Mouse (Mus musculus): Measurements from ENCODE around the gene Fuca1. TPM values are rescaled to one million over a fixed set of nuclear protein-coding genes. Genes with fewer than 3 reads are reported as not detected.
A peak's percentile ranks its signal among the peaks of the same experiment; 100 is the strongest.

The Fuca1 gene
- polyA plus RNA-seq, 1 experiment from 2014 or later: 214 TPM

DNA sequence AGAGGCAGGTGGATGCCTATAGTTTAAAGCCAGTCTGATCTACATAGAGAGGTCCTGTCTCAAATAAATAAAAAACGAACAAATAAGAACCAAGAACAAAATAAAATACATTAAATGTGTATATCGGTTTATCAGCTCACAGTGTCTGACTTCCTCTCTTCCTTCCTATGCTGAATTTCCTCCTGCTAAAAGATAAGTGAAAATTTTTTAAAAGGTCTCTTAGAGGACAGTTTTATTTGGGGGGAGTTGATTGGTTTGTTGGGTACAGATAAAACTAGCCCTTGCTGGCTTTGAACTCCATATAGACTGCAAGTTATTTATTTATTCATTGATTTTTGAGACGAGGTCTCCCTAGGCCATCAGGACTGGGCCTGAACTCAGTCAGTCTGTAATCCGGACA, 7.1 kb upstream of the Fuca1 start:
- no peaks in the 10 kb centered on the region for H3K36me3 ChIP-seq (ENCODE audit: control insufficient read depth, insufficient read depth, low read length)
- H3K4me1 ChIP-seq (ENCODE audit: control insufficient read depth, insufficient read depth, low read length): peaks cover 14% of the 10 kb centered on the region; the same call in 1 of the 2 replicates
- H3K4me2 ChIP-seq (ENCODE audit: low read depth, low read length): no peak overlapping the region
- no peaks in the 10 kb centered on the region for H3K9me3 ChIP-seq (ENCODE audit: control insufficient read depth, low read length)
- H3K9ac ChIP-seq (ENCODE audit: low read depth, low read length): no peak overlapping the region
- ATAC-seq: no peak
- WGBS: 71% methylated on average over 4 of the region's 4 CpGs
- no peaks in the 10 kb centered on the region for H3K27me3 ChIP-seq (replicated peaks; ENCODE audit: control insufficient read depth, insufficient read depth, low read length)
- H3K4me3 ChIP-seq (ENCODE audit: low read length): no peak overlapping the region
- no peak overlapping the region for H3K27ac ChIP-seq (ENCODE audit: low read length)

DNA sequence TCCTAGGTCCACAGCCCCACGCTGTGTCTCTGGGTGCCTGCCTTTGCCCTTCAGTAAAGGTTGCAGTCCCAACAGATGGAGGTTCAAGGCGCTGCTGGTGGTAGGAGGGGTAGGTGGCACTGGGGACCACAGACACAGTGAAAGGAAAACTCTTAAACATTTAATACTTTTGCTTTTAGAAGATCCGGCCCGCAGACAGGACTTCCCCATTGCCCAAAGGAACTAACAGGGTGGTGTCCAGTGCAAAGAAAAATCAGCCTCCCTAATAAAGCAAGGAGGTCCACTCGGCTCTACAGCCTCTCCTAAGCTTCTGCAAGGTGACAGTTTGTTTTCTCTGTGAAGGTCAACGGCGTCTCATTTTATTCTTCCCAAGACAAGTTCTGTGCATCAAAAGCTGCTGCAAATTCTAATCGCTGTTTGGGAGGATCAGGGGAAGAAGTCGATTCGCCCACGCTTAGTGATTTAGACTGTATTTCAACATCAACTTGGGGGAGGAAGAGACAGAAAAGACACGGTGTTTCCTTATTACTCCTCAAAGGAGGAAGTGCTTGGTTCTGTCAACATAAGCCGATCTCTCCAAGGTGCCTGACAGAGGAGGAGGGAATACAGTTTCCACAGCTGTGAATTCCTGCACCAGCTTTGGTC, 1.8 kb upstream of the Fuca1 start:
- Histone ChIP-seq H3K4me1 (ENCODE audit: control insufficient read depth, insufficient read depth, low read length) (peaks cover 14% of the 10 kb centered on the region), H3K9ac (ENCODE audit: low read depth, low read length) (no peak overlapping the region), H3K9me3 (ENCODE audit: control insufficient read depth, low read length) (no peaks in the 10 kb centered on the region), H3K4me2 (ENCODE audit: low read depth, low read length) (peak overlapping the region; percentile 32), H3K27me3 (replicated peaks; ENCODE audit: control insufficient read depth, insufficient read depth, low read length) (no peaks in the 10 kb centered on the region), H3K27ac (ENCODE audit: low read length) (peak overlapping the region; percentile 86), H3K36me3 (ENCODE audit: control insufficient read depth, insufficient read depth, low read length) (0 out of 2 replicates have a peak, but pooled peaks cover 4% of the 10 kb centered on the region), H3K4me3 (ENCODE audit: low read length) (no peak overlapping the region)
- peak; percentile 73 for ATAC-seq
- 67% methylated on average over 13 of the region's 13 CpGs for WGBS

DNA sequence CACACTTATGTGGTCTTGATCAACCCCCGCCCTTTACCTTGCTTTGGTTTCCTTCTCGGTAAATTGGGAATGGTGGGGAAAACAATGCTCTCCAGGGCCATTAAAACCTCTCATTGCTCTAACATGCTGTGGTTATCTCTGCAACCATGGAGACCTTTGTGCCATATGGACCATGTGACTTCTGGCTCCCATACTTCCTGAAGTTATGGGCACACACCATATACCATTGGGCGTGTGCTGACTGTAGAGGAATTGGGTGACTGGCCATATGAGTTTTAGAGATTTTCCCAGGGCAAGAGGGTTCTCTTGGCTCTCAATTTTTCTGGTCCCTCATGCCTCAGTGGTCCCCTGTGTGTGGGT, 1.3 kb upstream of the Fuca1 start:
- Histone ChIP-seq H3K4me1 (ENCODE audit: control insufficient read depth, insufficient read depth, low read length) (peaks cover 14% of the 10 kb centered on the region), H3K4me2 (ENCODE audit: low read depth, low read length) (no peak overlapping the region; the same call in 1 of the 2 replicates), H3K27me3 (replicated peaks; ENCODE audit: control insufficient read depth, insufficient read depth, low read length) (no peaks in the 10 kb centered on the region), H3K36me3 (ENCODE audit: control insufficient read depth, insufficient read depth, low read length) (0 out of 2 replicates have a peak, but pooled peaks cover 6% of the 10 kb centered on the region), H3K4me3 (ENCODE audit: low read length) (no peak overlapping the region), H3K9me3 (ENCODE audit: control insufficient read depth, low read length) (no peaks in the 10 kb centered on the region), H3K9ac (ENCODE audit: low read depth, low read length) (no peak overlapping the region), H3K27ac (ENCODE audit: low read length) (peak overlapping the region; percentile 86)
- peak; percentile 69 for ATAC-seq
- 75% methylated on average over 3 of the region's 3 CpGs for WGBS

DNA sequence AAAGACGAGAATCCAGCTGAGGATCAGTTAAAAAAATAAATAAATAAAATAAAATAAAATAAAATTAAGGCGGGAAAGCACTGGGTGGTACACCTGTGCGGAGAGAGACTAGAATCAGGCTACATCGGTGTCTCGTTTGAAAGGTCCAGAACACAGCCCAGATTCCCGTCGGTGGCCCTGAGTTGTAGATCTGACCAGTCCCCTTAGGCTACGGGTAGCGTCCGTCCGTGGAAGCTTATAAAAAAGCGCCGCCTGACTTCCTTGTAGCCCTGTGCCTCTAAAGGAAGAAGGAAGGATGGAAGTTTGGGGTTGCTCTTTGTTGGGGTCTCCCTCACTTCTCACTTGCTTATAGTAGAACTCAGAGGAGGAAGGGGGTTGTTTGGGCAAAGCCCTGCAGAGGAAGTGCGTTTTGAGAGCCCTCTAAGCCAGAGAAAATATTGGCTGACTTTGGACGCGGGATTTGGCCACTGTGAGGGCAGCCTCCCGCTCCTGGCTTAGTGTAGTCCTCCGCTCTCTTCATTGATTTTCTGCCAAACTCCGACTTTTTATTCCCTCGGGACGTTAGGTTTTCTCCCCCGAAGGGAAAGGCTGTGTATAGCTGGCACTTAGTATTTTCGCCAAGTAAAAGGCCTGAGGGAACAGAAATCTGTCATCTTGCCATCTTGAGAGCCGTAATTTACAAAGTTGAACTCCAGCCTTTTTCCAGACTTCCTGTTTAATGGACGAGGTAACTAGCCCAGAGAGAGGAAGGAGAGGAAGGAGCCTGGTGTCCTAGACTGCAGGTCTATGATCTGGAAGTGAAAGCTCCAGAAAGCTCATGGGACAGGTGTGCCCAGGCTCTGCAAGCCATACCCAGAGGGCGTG, 954 bp downstream of the Fuca1 start:
- Histone ChIP-seq H3K4me3 (ENCODE audit: low read length) (peak overlapping the region; percentile 96), H3K27ac (ENCODE audit: low read length) (peak overlapping the region; percentile 85), H3K27me3 (replicated peaks; ENCODE audit: control insufficient read depth, insufficient read depth, low read length) (no peaks in the 10 kb centered on the region), H3K9ac (ENCODE audit: low read depth, low read length) (peak overlapping the region; percentile 87), H3K4me2 (ENCODE audit: low read depth, low read length) (peak overlapping the region; percentile 83), H3K36me3 (ENCODE audit: control insufficient read depth, insufficient read depth, low read length) (0 out of 2 replicates have a peak, but pooled peaks cover 10% of the 10 kb centered on the region), H3K4me1 (ENCODE audit: control insufficient read depth, insufficient read depth, low read length) (peaks cover 19% of the 10 kb centered on the region), H3K9me3 (ENCODE audit: control insufficient read depth, low read length) (no peaks in the 10 kb centered on the region)
- WGBS: 2% methylated on average over 26 of the region's 26 CpGs
- ATAC-seq: peak; percentile 19; the same call in 1 of the 2 replicates

DNA sequence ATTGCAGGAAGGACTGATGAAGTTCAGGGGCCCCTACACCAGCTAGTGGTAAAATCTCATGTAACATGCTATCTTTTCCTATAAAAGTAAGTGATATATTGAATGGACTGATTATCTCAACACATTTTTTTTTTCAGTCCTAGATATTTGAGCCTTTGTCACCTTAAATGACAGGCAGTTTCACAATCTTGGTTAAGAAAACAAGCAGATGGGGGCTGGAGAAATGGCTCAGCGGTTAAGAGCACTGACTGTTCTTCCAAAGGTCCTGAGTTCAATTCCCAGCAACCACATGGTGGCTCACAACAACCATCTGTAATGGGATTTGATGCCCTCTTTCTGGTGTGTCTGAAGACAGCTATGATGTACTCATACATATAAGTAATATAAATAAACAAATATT, 1.7 kb downstream of the Fuca1 start:
- WGBS: 74% methylated on average over 1 of the region's 1 CpGs
- Histone ChIP-seq H3K9ac (ENCODE audit: low read depth, low read length) (peak overlapping the region; percentile 87; the same call in 1 of the 2 replicates), H3K4me3 (ENCODE audit: low read length) (peak overlapping the region; percentile 96; the same call in 1 of the 2 replicates), H3K27ac (ENCODE audit: low read length) (peak overlapping the region; percentile 85; the same call in 1 of the 2 replicates), H3K9me3 (ENCODE audit: control insufficient read depth, low read length) (no peaks in the 10 kb centered on the region), H3K36me3 (ENCODE audit: control insufficient read depth, insufficient read depth, low read length) (0 out of 2 replicates have a peak, but pooled peaks cover 10% of the 10 kb centered on the region), H3K27me3 (replicated peaks; ENCODE audit: control insufficient read depth, insufficient read depth, low read length) (no peaks in the 10 kb centered on the region), H3K4me2 (ENCODE audit: low read depth, low read length) (peak overlapping the region; percentile 83), H3K4me1 (ENCODE audit: control insufficient read depth, insufficient read depth, low read length) (peaks cover 19% of the 10 kb centered on the region)
- no peak for ATAC-seq

DNA sequence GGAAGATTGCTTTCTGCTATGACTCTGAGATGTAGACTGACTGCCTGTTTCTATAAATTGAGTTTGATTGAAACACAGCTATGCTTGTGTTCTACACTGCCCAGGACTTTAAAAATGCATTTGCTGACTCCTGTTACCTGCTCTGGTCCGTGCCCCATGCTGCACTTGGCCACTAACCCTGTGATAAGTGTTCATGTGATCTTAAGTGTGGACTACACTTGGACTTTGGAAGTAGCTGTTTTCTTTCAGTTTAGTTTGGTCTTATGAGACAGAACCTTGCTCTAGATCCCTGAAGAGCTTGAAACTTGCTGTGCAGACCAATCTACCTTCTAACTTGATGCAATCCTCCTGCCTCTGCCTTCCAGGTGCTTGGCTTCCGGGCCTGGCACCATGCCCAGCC, 3.9 kb downstream of the Fuca1 start:
- H3K4me1 ChIP-seq (ENCODE audit: control insufficient read depth, insufficient read depth, low read length): peaks cover 10% of the 10 kb centered on the region
- no peak overlapping the region for H3K4me2 ChIP-seq (ENCODE audit: low read depth, low read length)
- peak overlapping the region; percentile 57 for H3K27ac ChIP-seq (ENCODE audit: low read length)
- H3K4me3 ChIP-seq (ENCODE audit: low read length): no peak overlapping the region
- H3K9ac ChIP-seq (ENCODE audit: low read depth, low read length): no peak overlapping the region
- H3K9me3 ChIP-seq (ENCODE audit: control insufficient read depth, low read length): no peaks in the 10 kb centered on the region
- WGBS: 74% methylated on average over 2 of the region's 2 CpGs
- 0 out of 2 replicates have a peak, but pooled peaks cover 10% of the 10 kb centered on the region for H3K36me3 ChIP-seq (ENCODE audit: control insufficient read depth, insufficient read depth, low read length)
- no peak for ATAC-seq
- no peaks in the 10 kb centered on the region for H3K27me3 ChIP-seq (replicated peaks; ENCODE audit: control insufficient read depth, insufficient read depth, low read length)

DNA sequence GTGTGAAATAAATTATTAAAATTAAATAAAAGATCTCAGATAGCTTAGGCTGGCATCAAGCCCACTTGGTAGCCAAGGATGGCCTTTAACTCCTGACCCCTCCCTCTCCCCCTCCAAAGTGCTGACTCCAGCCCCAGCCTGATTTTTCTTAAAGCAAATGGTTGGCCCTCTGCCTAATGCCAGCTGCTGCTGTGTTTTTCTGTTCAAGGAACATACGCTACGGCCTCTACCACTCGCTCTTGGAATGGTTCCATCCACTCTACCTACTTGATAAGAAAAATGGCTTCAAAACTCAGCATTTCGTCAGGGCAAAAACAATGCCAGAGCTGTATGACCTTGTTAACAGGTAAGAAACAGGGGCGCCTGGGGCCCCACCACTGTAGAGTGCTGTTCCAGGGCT, 4.8 kb downstream of the Fuca1 start:
- Histone ChIP-seq H3K9ac (ENCODE audit: low read depth, low read length) (0 out of 2 replicates have a peak overlapping the region, but pooled peaks have one; percentile 2), H3K36me3 (ENCODE audit: control insufficient read depth, insufficient read depth, low read length) (0 out of 2 replicates have a peak, but pooled peaks cover 10% of the 10 kb centered on the region), H3K4me1 (ENCODE audit: control insufficient read depth, insufficient read depth, low read length) (peaks cover 9% of the 10 kb centered on the region), H3K4me2 (ENCODE audit: low read depth, low read length) (no peak overlapping the region), H3K4me3 (ENCODE audit: low read length) (no peak overlapping the region), H3K27me3 (replicated peaks; ENCODE audit: control insufficient read depth, insufficient read depth, low read length) (no peaks in the 10 kb centered on the region), H3K27ac (ENCODE audit: low read length) (no peak overlapping the region; the same call in 1 of the 2 replicates), H3K9me3 (ENCODE audit: control insufficient read depth, low read length) (no peaks in the 10 kb centered on the region)
- no peak for ATAC-seq
- 75% methylated on average over 5 of the region's 5 CpGs for WGBS

DNA sequence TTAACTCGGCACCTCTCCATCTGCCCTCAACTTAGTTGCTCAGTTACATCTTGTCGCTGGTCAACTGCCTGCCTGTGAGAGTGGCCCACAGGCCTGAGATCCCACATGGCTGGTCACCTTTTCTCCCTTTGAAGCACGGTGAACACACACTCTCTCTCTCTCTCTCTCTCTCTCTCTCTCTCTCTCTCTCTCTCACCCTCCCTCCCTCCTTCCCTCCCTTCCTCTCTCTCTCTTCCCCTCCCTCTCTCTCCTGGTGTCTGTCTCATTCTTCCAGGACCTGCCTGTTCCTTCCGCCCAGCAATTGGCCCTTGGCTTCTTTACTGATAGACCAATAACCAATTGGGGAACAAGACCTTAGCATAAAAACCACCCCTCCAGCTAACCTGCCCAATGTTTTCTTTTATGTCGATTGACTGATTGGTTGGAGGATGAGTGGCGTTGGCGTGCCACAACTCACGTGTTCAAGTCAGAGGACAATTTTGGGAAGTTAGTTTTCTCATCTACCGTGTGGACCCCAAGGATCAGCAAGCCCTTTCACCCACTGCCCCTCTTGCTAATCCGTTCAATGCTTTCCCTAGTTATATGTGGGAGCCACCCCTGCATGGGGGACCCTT, 5.8 kb downstream of the Fuca1 start:
- Histone ChIP-seq H3K36me3 (ENCODE audit: control insufficient read depth, insufficient read depth, low read length) (peaks cover 13% of the 10 kb centered on the region; the same call in 1 of the 2 replicates), H3K4me1 (ENCODE audit: control insufficient read depth, insufficient read depth, low read length) (peaks cover 9% of the 10 kb centered on the region), H3K27ac (ENCODE audit: low read length) (no peak overlapping the region), H3K4me3 (ENCODE audit: low read length) (no peak overlapping the region), H3K9ac (ENCODE audit: low read depth, low read length) (no peak overlapping the region), H3K27me3 (replicated peaks; ENCODE audit: control insufficient read depth, insufficient read depth, low read length) (no peaks in the 10 kb centered on the region), H3K4me2 (ENCODE audit: low read depth, low read length) (no peak overlapping the region), H3K9me3 (ENCODE audit: control insufficient read depth, low read length) (no peaks in the 10 kb centered on the region)
- 87% methylated on average over 10 of the region's 10 CpGs for WGBS
- ATAC-seq: no peak

DNA sequence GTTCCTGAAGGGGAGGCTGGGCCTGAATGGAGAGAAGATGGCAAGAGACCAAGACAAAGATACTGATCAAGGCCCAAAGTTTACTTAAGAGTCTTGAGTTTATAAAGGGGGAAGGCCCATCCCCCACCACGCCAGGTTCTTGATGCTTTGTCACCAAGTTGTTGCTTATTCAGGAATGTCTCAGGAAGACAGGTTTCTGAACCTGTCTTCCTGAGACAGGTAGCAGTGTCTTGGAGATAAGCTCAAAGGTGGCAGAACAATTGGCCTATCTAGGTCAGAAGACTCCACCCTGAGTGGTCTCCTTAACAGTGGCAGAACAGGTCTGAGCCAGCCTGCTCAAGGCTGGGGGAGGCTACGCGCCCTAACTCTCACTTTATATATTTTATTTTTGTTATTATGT, 6.3 kb downstream of the Fuca1 start:
- WGBS: 87% methylated on average over 3 of the region's 3 CpGs
- no peaks in the 10 kb centered on the region for H3K27me3 ChIP-seq (replicated peaks; ENCODE audit: control insufficient read depth, insufficient read depth, low read length)
- H3K4me1 ChIP-seq (ENCODE audit: control insufficient read depth, insufficient read depth, low read length): peaks cover 9% of the 10 kb centered on the region
- H3K9ac ChIP-seq (ENCODE audit: low read depth, low read length): no peak overlapping the region
- H3K4me2 ChIP-seq (ENCODE audit: low read depth, low read length): no peak overlapping the region
- no peak for ATAC-seq
- H3K4me3 ChIP-seq (ENCODE audit: low read length): no peak overlapping the region
- no peaks in the 10 kb centered on the region for H3K9me3 ChIP-seq (ENCODE audit: control insufficient read depth, low read length)
- H3K36me3 ChIP-seq (ENCODE audit: control insufficient read depth, insufficient read depth, low read length): peaks cover 15% of the 10 kb centered on the region; the same call in 1 of the 2 replicates
- H3K27ac ChIP-seq (ENCODE audit: low read length): no peak overlapping the region
